Mouse (Mus musculus) hindbrain, embryonic 12.5 days (tissue): Measurements from ENCODE around the gene Fam168b. TPM values are rescaled to one million over a fixed set of nuclear protein-coding genes. Genes with fewer than 3 reads are reported as not detected.

ENCODE experiments used
- ATAC-seq: fragments of 200-750 bp; cut with Nextera tagmentation; 2 replicates; pipeline ENCODE4 v1.8.0; 2017; ENCODE audit warnings: moderate TSS enrichment; ENCODE audit not compliant: low FRiP score
- H3K27ac ChIP-seq: fragments of 300-500 bp; sonication (generic); 2 replicates; pipeline ENCODE4 v1.5.1; 2016; ENCODE audit warnings: mild to moderate bottlenecking
- H3K27me3 ChIP-seq: fragments of 300-500 bp; sonication (generic); 2 replicates; pipeline ENCODE4 v1.6.1; 2016; ENCODE audit warnings: mild to moderate bottlenecking
- H3K36me3 ChIP-seq: fragments of 300-500 bp; sonication (generic); 2 replicates; pipeline ENCODE4 v1.6.1; 2016; ENCODE audit warnings: mild to moderate bottlenecking
- H3K4me1 ChIP-seq: fragments of 300-500 bp; sonication (generic); 2 replicates; pipeline ENCODE4 v1.6.1; 2016
- H3K4me2 ChIP-seq: fragments of 300-500 bp; sonication (generic); replicated peaks from 2 replicates; pipeline ENCODE4 v1.6.1; 2016; ENCODE audit warnings: mild to moderate bottlenecking
- H3K4me3 ChIP-seq: fragments of 300-500 bp; sonication (generic); 2 replicates; pipeline ENCODE4 v1.5.1; 2016; ENCODE audit warnings: mild to moderate bottlenecking
- H3K9ac ChIP-seq: fragments of 300-500 bp; sonication (generic); 2 replicates; pipeline ENCODE4 v1.6.1; 2016; ENCODE audit warnings: mild to moderate bottlenecking, moderate library complexity
- H3K9me3 ChIP-seq: fragments of 300-500 bp; sonication (generic); replicated peaks from 2 replicates; pipeline ENCODE4 v1.6.1; 2016; ENCODE audit warnings: mild to moderate bottlenecking
- whole genome bisulfite sequencing: fragments of 180-500 bp; shearing (Covaris S2); methylation state at CpG from one replicate; pipeline ENCODE4 v1.1.7; 2016; 5-methylcytosine and 5-hydroxymethylcytosine counted together
- polyA plus RNA-seq: library from polyadenylated mRNA; unstranded; fragments of >200 nt; fragmentation: Nextera tagmentation; extraction: Ambion mirVana; gene quantifications from 2 replicates; pipeline ENCODE4 v1.2.1, GENCODE M21; 2016

Gene Fam168b
- 170 TPM in 2 replicates for polyA plus RNA-seq

- no peaks in the 10 kb centered on the region for H3K9me3 ChIP-seq
- WGBS, result 2% methylated on average over 46 of the region's 59 CpGs
- H3K4me3 ChIP-seq, result peak within 1 kb of the TSS; percentile 78
- H3K4me1 ChIP-seq, result peaks cover 29% of the 10 kb centered on the region
- ATAC-seq, result peak; percentile 87
- peak within 1 kb of the TSS; percentile 96 for H3K27ac ChIP-seq
- no peaks in the 10 kb centered on the region for H3K36me3 ChIP-seq
- no peaks in the 10 kb centered on the region for H3K27me3 ChIP-seq
- peak within 1 kb of the TSS; percentile 96 for H3K4me2 ChIP-seq
- H3K9ac ChIP-seq, result peak within 1 kb of the TSS; percentile 93
Measured at GRCm38 (mm10) chr1:34842887-34843618, at the start of gene Fam168b. Fam168b (minus strand) TSS chr1:34843065.

GRCm38 (mm10) chr1:34892466-34892865, 49.6 kb upstream of the Fam168b start:
- H3K36me3 ChIP-seq, result no peaks in the 10 kb centered on the region
- ATAC-seq, result no peak
- H3K9ac ChIP-seq, result no peak overlapping the region
- no peaks in the 10 kb centered on the region for H3K4me1 ChIP-seq
- H3K4me2 ChIP-seq, result no peak overlapping the region
- WGBS, result 68% methylated on average over 3 of the region's 3 CpGs
- H3K4me3 ChIP-seq, result no peak overlapping the region
- no peaks in the 10 kb centered on the region for H3K27me3 ChIP-seq
- H3K9me3 ChIP-seq, result no peaks in the 10 kb centered on the region
- H3K27ac ChIP-seq, result no peak overlapping the region

- Histone ChIP-seq H3K4me2 (no peak overlapping the region), H3K4me1 (no peaks in the 10 kb centered on the region), H3K4me3 (no peak overlapping the region), H3K27ac (no peak overlapping the region), H3K27me3 (no peaks in the 10 kb centered on the region), H3K9ac (no peak overlapping the region), H3K9me3 (no peaks in the 10 kb centered on the region), H3K36me3 (no peaks in the 10 kb centered on the region)
- ATAC-seq, result peak; percentile 79; the same call in 1 of the 2 replicates
- WGBS, result 64% methylated on average over 14 of the region's 14 CpGs
Measured at GRCm38 (mm10) chr1:34891559-34892289, 48.9 kb upstream of the Fam168b start.

GRCm38 (mm10) chr1:34883776-34884175, 40.9 kb upstream of the Fam168b start:
- Histone ChIP-seq H3K27ac (no peak overlapping the region), H3K9ac (no peak overlapping the region), H3K27me3 (no peaks in the 10 kb centered on the region), H3K36me3 (no peaks in the 10 kb centered on the region), H3K9me3 (peaks cover 12% of the 10 kb centered on the region; the same call in 1 of the 2 replicates), H3K4me2 (no peak overlapping the region), H3K4me1 (no peaks in the 10 kb centered on the region), H3K4me3 (no peak overlapping the region)
- ATAC-seq, result no peak

- Histone ChIP-seq H3K36me3 (peaks cover 19% of the 10 kb centered on the region), H3K27ac (no peak overlapping the region), H3K27me3 (no peaks in the 10 kb centered on the region), H3K4me1 (no peaks in the 10 kb centered on the region), H3K4me3 (no peak overlapping the region), H3K9me3 (peaks cover 12% of the 10 kb centered on the region; the same call in 1 of the 2 replicates), H3K4me2 (no peak overlapping the region), H3K9ac (no peak overlapping the region)
- WGBS, result 83% methylated on average over 6 of the region's 6 CpGs
- ATAC-seq, result no peak
Measured at GRCm38 (mm10) chr1:34879611-34880010, 36.7 kb upstream of the Fam168b start.

- ATAC-seq, result no peak
- Histone ChIP-seq H3K36me3 (peaks cover 57% of the 10 kb centered on the region), H3K4me3 (no peak overlapping the region), H3K4me2 (no peak overlapping the region), H3K9ac (no peak overlapping the region), H3K4me1 (no peaks in the 10 kb centered on the region), H3K9me3 (no peaks in the 10 kb centered on the region), H3K27ac (no peak overlapping the region), H3K27me3 (no peaks in the 10 kb centered on the region)
- WGBS, result 87% methylated on average over 5 of the region's 5 CpGs
Measured at GRCm38 (mm10) chr1:34873551-34873950, 30.7 kb upstream of the Fam168b start.

- no peak for ATAC-seq
- Histone ChIP-seq H3K4me3 (no peak overlapping the region), H3K27ac (no peak overlapping the region), H3K36me3 (peaks cover 57% of the 10 kb centered on the region), H3K4me1 (no peaks in the 10 kb centered on the region), H3K9me3 (no peaks in the 10 kb centered on the region), H3K4me2 (no peak overlapping the region), H3K9ac (no peak overlapping the region), H3K27me3 (no peaks in the 10 kb centered on the region)
- WGBS, result 93% methylated on average over 9 of the region's 9 CpGs
Measured at GRCm38 (mm10) chr1:34871170-34871569, 28.3 kb upstream of the Fam168b start.

- H3K4me1 ChIP-seq, result no peaks in the 10 kb centered on the region
- ATAC-seq, result no peak
- no peak overlapping the region for H3K9ac ChIP-seq
- H3K27me3 ChIP-seq, result no peaks in the 10 kb centered on the region
- H3K4me2 ChIP-seq, result no peak overlapping the region
- no peak overlapping the region for H3K27ac ChIP-seq
- H3K36me3 ChIP-seq, result peaks cover 56% of the 10 kb centered on the region
- H3K4me3 ChIP-seq, result no peak overlapping the region
- H3K9me3 ChIP-seq, result no peaks in the 10 kb centered on the region
- whole genome bisulfite sequencing, result 97% methylated on average over 16 of the region's 16 CpGs
Measured at GRCm38 (mm10) chr1:34869231-34869630, 26.4 kb upstream of the Fam168b start.

- Histone ChIP-seq H3K4me1 (no peaks in the 10 kb centered on the region), H3K27ac (no peak overlapping the region), H3K36me3 (peaks cover 62% of the 10 kb centered on the region), H3K27me3 (no peaks in the 10 kb centered on the region), H3K9me3 (no peaks in the 10 kb centered on the region), H3K4me2 (no peak overlapping the region), H3K9ac (no peak overlapping the region), H3K4me3 (no peak overlapping the region)
- ATAC-seq, result peak; percentile 38; the same call in 1 of the 2 replicates
- WGBS, result 85% methylated on average over 8 of the region's 8 CpGs
Measured at GRCm38 (mm10) chr1:34868391-34868790, 25.5 kb upstream of the Fam168b start.

GRCm38 (mm10) chr1:34867574-34867955, 24.7 kb upstream of the Fam168b start:
- no peak overlapping the region for H3K27ac ChIP-seq
- 94% methylated on average over 5 of the region's 5 CpGs for WGBS
- H3K27me3 ChIP-seq, result no peaks in the 10 kb centered on the region
- peaks cover 68% of the 10 kb centered on the region for H3K36me3 ChIP-seq
- no peak overlapping the region for H3K4me2 ChIP-seq
- H3K4me1 ChIP-seq, result no peaks in the 10 kb centered on the region
- H3K4me3 ChIP-seq, result no peak overlapping the region
- no peaks in the 10 kb centered on the region for H3K9me3 ChIP-seq
- no peak overlapping the region for H3K9ac ChIP-seq
- no peak for ATAC-seq

- ATAC-seq, result peak; percentile 60; the same call in 1 of the 2 replicates
- Histone ChIP-seq H3K9me3 (no peaks in the 10 kb centered on the region), H3K27ac (no peak overlapping the region), H3K9ac (no peak overlapping the region), H3K4me2 (no peak overlapping the region), H3K27me3 (no peaks in the 10 kb centered on the region), H3K4me1 (no peaks in the 10 kb centered on the region), H3K36me3 (peaks cover 67% of the 10 kb centered on the region), H3K4me3 (no peak overlapping the region)
- 60% methylated on average over 10 of the region's 10 CpGs for WGBS
Measured at GRCm38 (mm10) chr1:34866815-34867573, 24.1 kb upstream of the Fam168b start.

GRCm38 (mm10) chr1:34865866-34866265, 23.0 kb upstream of the Fam168b start:
- no peak for ATAC-seq
- peaks cover 59% of the 10 kb centered on the region for H3K36me3 ChIP-seq
- WGBS, result 88% methylated on average over 9 of the region's 9 CpGs

More at GRCm38 (mm10) chr1:34865866-34866265, 23.0 kb upstream of the Fam168b start:
- Histone ChIP-seq H3K27me3 (no peaks in the 10 kb centered on the region), H3K4me1 (no peaks in the 10 kb centered on the region), H3K27ac (no peak overlapping the region), H3K4me3 (no peak overlapping the region), H3K9me3 (no peaks in the 10 kb centered on the region), H3K4me2 (no peak overlapping the region), H3K9ac (no peak overlapping the region)
